Mouse (Mus musculus): ENCODE results near the gene Mybpc3. TPM values are rescaled to one million over a fixed set of nuclear protein-coding genes. Genes with fewer than 3 reads are reported as not detected.

The Mybpc3 gene
- polyA plus RNA-seq, 1 experiment from 2014 or later, result not detected

DNA sequence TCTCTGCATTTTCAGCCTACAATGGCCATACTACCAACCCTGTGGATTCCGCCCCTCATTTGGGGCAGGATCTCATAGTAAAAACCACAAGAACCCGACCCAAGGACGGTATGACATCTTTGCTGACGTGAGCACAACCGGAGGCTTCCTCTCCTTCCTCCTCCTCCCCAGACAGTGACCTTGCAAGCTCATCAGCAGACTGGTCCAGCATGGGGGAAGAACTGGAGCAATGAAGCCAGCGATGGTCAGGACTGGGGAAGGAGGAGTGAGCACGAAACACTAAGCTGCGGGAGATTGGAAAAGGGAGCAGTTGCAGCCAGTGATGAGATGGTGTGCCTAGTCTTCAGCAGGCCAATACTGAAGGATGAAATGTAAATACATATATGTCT is 64.1 kb downstream of the Mybpc3 start:
- peaks cover 3% of the 10 kb centered on the region; the same call in 1 of the 2 replicates for H3K36me3 ChIP-seq (ENCODE audit: control insufficient read depth, insufficient read depth, low read length)
- DNase-seq (ENCODE audit: low spot score, missing footprints) (no peak), ATAC-seq (ENCODE audit: low FRiP score) (no peak)
- peak overlapping the region; percentile 91 for H3K4me3 ChIP-seq (ENCODE audit: low read depth, low read length)
- WGBS, result 13% methylated on average over 8 of the region's 8 CpGs
- peak overlapping the region; percentile 75 for H3K4me2 ChIP-seq
- no peaks in the 10 kb centered on the region for H3K9me3 ChIP-seq (ENCODE audit: control insufficient read depth, low read length)
- no peak overlapping the region for H3K27ac ChIP-seq (ENCODE audit: low read depth, low read length)
- H3K4me1 ChIP-seq (ENCODE audit: control insufficient read depth, insufficient read depth, low read length), result peaks cover 17% of the 10 kb centered on the region
- H3K27me3 ChIP-seq (ENCODE audit: control insufficient read depth, insufficient read depth, low read length), result no peaks in the 10 kb centered on the region
- H3K9ac ChIP-seq (ENCODE audit: low read length), result peak overlapping the region; percentile 79

DNA sequence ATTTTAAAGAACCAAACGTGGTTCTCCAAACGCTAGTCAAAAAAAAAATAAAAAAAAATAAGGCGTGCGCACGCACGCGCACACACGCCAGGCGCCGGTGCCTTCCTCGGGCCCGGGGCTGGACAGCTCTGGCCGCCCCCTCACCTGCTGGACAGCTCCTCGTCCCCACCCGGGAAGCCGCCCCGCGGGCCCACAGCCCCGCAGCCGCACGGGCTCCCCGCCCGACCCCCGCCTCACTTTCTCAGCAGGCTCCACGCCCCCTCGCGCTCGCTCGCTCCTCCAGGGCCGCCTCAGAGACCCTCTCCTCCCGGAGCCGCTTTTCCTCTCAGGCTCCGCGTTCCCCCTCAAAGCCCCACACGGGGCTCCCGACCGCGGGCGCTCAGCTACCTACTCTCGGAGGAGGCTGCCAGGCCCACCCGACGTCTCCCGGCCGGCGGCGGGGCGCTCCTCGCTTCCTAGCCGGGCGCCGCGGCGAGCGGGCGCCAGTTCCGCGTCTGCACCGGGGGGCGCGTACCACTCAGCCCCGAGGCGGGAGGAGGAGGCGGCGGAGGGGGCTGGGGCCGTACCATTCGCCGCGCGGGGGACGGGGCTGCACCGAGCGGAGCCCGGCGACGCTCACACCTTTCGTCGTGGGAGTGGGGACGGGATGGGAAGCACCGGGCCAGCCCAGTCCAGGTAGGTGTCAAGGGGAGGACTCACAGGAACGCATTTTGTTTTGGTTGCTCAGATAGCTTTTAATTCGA is 64.6 kb downstream of the Mybpc3 start:
- no peaks in the 10 kb centered on the region for H3K27me3 ChIP-seq (ENCODE audit: control insufficient read depth, insufficient read depth, low read length)
- ATAC-seq (ENCODE audit: low FRiP score), result peak; percentile 96
- H3K4me3 ChIP-seq (ENCODE audit: low read depth, low read length), result peak overlapping the region; percentile 91
- H3K9ac ChIP-seq (ENCODE audit: low read length), result peak overlapping the region; percentile 79
- DNase-seq (ENCODE audit: low spot score, missing footprints), result peak; percentile 99
- peaks cover 3% of the 10 kb centered on the region; the same call in 1 of the 2 replicates for H3K36me3 ChIP-seq (ENCODE audit: control insufficient read depth, insufficient read depth, low read length)
- peak overlapping the region; percentile 75 for H3K4me2 ChIP-seq
- no peaks in the 10 kb centered on the region for H3K9me3 ChIP-seq (ENCODE audit: control insufficient read depth, low read length)
- peaks cover 17% of the 10 kb centered on the region for H3K4me1 ChIP-seq (ENCODE audit: control insufficient read depth, insufficient read depth, low read length)
- WGBS, result under 1% methylated on average over 70 of the region's 81 CpGs
- peak overlapping the region; percentile 71 for H3K27ac ChIP-seq (ENCODE audit: low read depth, low read length)

DNA sequence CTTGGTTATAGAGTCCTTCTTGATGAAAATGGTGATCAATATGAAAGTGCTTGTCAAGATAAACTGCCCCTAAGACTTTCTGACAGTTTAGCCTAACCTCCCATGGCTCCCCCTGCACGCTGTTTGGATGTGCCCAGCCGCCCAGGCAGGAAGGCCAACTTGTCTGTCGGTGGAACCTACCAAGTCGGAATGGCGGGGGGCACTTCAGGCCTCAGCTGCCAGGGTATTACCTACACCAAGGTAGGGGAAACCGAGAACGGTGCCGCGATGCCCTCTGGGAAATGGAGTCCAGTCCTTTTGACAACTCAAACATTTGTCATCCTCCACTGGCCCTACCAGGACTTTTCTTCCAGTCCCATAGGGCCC is 65.2 kb downstream of the Mybpc3 start:
- DNase-seq (ENCODE audit: low spot score, missing footprints) (no peak), ATAC-seq (ENCODE audit: low FRiP score) (peak; percentile 95)
- Histone ChIP-seq H3K9me3 (ENCODE audit: control insufficient read depth, low read length) (no peaks in the 10 kb centered on the region), H3K27ac (ENCODE audit: low read depth, low read length) (peak overlapping the region; percentile 71), H3K27me3 (ENCODE audit: control insufficient read depth, insufficient read depth, low read length) (no peaks in the 10 kb centered on the region), H3K4me3 (ENCODE audit: low read depth, low read length) (peak overlapping the region; percentile 91), H3K9ac (ENCODE audit: low read length) (peak overlapping the region; percentile 79), H3K36me3 (ENCODE audit: control insufficient read depth, insufficient read depth, low read length) (no peaks in the 10 kb centered on the region), H3K4me2 (peak overlapping the region; percentile 75), H3K4me1 (ENCODE audit: control insufficient read depth, insufficient read depth, low read length) (peaks cover 17% of the 10 kb centered on the region)
- 0% methylated on average over 9 of the region's 9 CpGs for WGBS

DNA sequence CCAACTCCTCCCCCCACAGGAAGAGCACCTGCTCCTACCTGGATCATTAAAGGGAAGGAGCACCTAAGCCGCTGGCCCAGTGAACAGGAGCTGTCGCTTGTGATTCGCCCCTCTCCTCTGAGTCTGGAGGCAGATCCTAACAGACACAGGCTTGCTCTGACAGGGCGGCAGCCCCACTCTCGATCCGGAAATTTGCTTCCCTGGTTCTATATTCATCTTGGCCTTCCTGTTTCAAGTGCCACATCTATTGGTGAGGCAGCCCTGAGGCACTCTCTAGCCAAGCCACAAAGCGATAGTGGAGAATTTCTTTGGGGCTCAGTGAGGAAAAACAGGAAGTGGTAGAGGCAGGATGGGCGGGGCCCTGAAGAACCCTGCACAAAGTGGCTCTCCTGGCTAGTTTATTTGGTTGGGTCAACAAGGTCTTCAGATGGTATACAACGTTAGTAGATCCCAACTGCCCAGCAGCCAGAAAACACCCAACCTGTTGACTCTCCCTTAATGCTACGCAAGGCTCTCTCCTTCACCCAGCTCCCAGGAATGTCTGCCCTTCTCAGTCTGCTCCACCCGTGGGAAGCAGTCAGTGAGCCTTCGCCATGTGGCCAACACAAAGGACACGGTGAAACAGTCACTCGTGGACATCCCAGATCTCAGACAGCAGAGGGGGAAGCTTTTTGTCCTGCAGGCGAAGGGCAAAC is 65.9 kb downstream of the Mybpc3 start, which contains the start of gene Madd:
Gene Madd, minus strand, starts transcription at position 127 of the 695 bp plus-strand sequence.
- 64% methylated on average over 15 of the region's 15 CpGs for WGBS
- DNase-seq (ENCODE audit: low spot score, missing footprints) (no peak), ATAC-seq (ENCODE audit: low FRiP score) (peak; percentile 0; the same call in 1 of the 2 replicates)
- H3K27ac ChIP-seq (ENCODE audit: low read depth, low read length), result peak within 1 kb of the TSS; percentile 71
- H3K27me3 ChIP-seq (ENCODE audit: control insufficient read depth, insufficient read depth, low read length), result no peaks in the 10 kb centered on the region
- H3K4me1 ChIP-seq (ENCODE audit: control insufficient read depth, insufficient read depth, low read length), result peaks cover 17% of the 10 kb centered on the region
- peak within 1 kb of the TSS; percentile 79 for H3K9ac ChIP-seq (ENCODE audit: low read length)
- H3K4me2 ChIP-seq, result peak within 1 kb of the TSS; percentile 75
- no peaks in the 10 kb centered on the region for H3K36me3 ChIP-seq (ENCODE audit: control insufficient read depth, insufficient read depth, low read length)
- H3K4me3 ChIP-seq (ENCODE audit: low read depth, low read length), result peak within 1 kb of the TSS; percentile 91
- no peaks in the 10 kb centered on the region for H3K9me3 ChIP-seq (ENCODE audit: control insufficient read depth, low read length)

Other genes with a start within 250 kb of the Mybpc3 start
- 12.3 and 13.1 TPM in 2 replicates for gene C1qtnf4, start 232.3 kb upstream of the Mybpc3 start, polyA plus RNA-seq (2014; fragmentation: Nextera tagmentation; extraction: Ambion mirVana)
- 45.3 and 48.8 TPM in 2 replicates for gene Kbtbd4, start 213.4 kb upstream of the Mybpc3 start, polyA plus RNA-seq (2014; fragmentation: Nextera tagmentation; extraction: Ambion mirVana)
- 200 and 204 TPM in 2 replicates for gene Ndufs3, start 213.3 kb upstream of the Mybpc3 start, polyA plus RNA-seq (2014; fragmentation: Nextera tagmentation; extraction: Ambion mirVana)
- 99.8 and 103 TPM in 2 replicates for gene Celf1, start 177.8 kb upstream of the Mybpc3 start, polyA plus RNA-seq (2014; fragmentation: Nextera tagmentation; extraction: Ambion mirVana)
- gene Rapsn, start 82.5 kb upstream of the Mybpc3 start, polyA plus RNA-seq (2014; fragmentation: Nextera tagmentation; extraction: Ambion mirVana), result 0.63 and 0.98 TPM in 2 replicates
- 364 and 369 TPM in 2 replicates for gene Psmc3, start 64.1 kb upstream of the Mybpc3 start, polyA plus RNA-seq (2014; fragmentation: Nextera tagmentation; extraction: Ambion mirVana)
- gene Slc39a13, start 47.7 kb upstream of the Mybpc3 start, polyA plus RNA-seq (2014; fragmentation: Nextera tagmentation; extraction: Ambion mirVana), result 16.6 and 18.9 TPM in 2 replicates
- gene Spi1, start 35.8 kb upstream of the Mybpc3 start, polyA plus RNA-seq (2014; fragmentation: Nextera tagmentation; extraction: Ambion mirVana), result 4.0 and 4.5 TPM in 2 replicates
- 16.9 and 17.3 TPM in 2 replicates for gene Madd, start 65.7 kb downstream of the Mybpc3 start, polyA plus RNA-seq (2014; fragmentation: Nextera tagmentation; extraction: Ambion mirVana)
- gene Nr1h3, start 84.7 kb downstream of the Mybpc3 start, polyA plus RNA-seq (2014; fragmentation: Nextera tagmentation; extraction: Ambion mirVana), result 1.7 and 1.9 TPM in 2 replicates
- gene Acp2, start 84.7 kb downstream of the Mybpc3 start, polyA plus RNA-seq (2014; fragmentation: Nextera tagmentation; extraction: Ambion mirVana), result 34.6 and 38.8 TPM in 2 replicates
- gene Ddb2, start 118.8 kb downstream of the Mybpc3 start, polyA plus RNA-seq (2014; fragmentation: Nextera tagmentation; extraction: Ambion mirVana), result 7.9 and 8.2 TPM in 2 replicates
- 20.9 and 24.3 TPM in 2 replicates for gene Pacsin3, start 137.8 kb downstream of the Mybpc3 start, polyA plus RNA-seq (2014; fragmentation: Nextera tagmentation; extraction: Ambion mirVana)
- gene Arfgap2, start 146.8 kb downstream of the Mybpc3 start, polyA plus RNA-seq (2014; fragmentation: Nextera tagmentation; extraction: Ambion mirVana), result 85.7 and 86.6 TPM in 2 replicates

Data from midbrain, embryonic 11.5 days (tissue).